Mouse (Mus musculus) liver, embryonic 15.5 days (tissue): Measurements from ENCODE around the gene Dtd2. TPM values are rescaled to one million over a fixed set of nuclear protein-coding genes. Genes with fewer than 3 reads are reported as not detected.
A peak's percentile ranks its signal among the peaks of the same experiment; 100 is the strongest.

Experiments used
- ATAC-seq: fragments of 200-750 bp; cut with Nextera tagmentation; 2 replicates; pipeline ENCODE4 v1.8.0; 2017; ENCODE audit warnings: moderate number of reproducible peaks, mild to moderate bottlenecking, moderate library complexity; ENCODE audit not compliant: insufficient read depth
- H3K27ac ChIP-seq: fragments of 300-500 bp; sonication (generic); replicated peaks from 2 replicates; pipeline ENCODE4 v1.5.1; 2015; ENCODE audit warnings: mild to moderate bottlenecking, inconsistent platforms
- H3K27me3 ChIP-seq: fragments of 300-500 bp; sonication (generic); 2 replicates; pipeline ENCODE4 v1.6.1; 2015; ENCODE audit warnings: mild to moderate bottlenecking, inconsistent platforms
- H3K36me3 ChIP-seq: fragments of 300-500 bp; sonication (generic); replicated peaks from 2 replicates; pipeline ENCODE4 v1.6.1; 2015; ENCODE audit warnings: moderate library complexity, mild to moderate bottlenecking, inconsistent platforms
- H3K4me1 ChIP-seq: fragments of 300-500 bp; sonication (generic); replicated peaks from 2 replicates; pipeline ENCODE4 v1.6.1; 2015; ENCODE audit warnings: inconsistent platforms
- H3K4me2 ChIP-seq: fragments of 300-500 bp; sonication (generic); 2 replicates; pipeline ENCODE4 v1.6.1; 2015; ENCODE audit warnings: moderate library complexity, mild to moderate bottlenecking, inconsistent platforms
- H3K4me3 ChIP-seq: fragments of 300-500 bp; sonication (generic); replicated peaks from 2 replicates; pipeline ENCODE4 v1.5.1; 2015; ENCODE audit warnings: mild to moderate bottlenecking, inconsistent platforms
- H3K9ac ChIP-seq: fragments of 300-500 bp; sonication (generic); 2 replicates; pipeline ENCODE4 v1.6.1; 2015; ENCODE audit warnings: moderate library complexity, mild to moderate bottlenecking, inconsistent platforms
- H3K9me3 ChIP-seq: fragments of 300-500 bp; sonication (generic); replicated peaks from 2 replicates; pipeline ENCODE4 v1.6.1; 2016; ENCODE audit warnings: inconsistent platforms
- WGBS: fragments of 180-500 bp; shearing (Covaris S2); methylation state at CpG from one replicate; pipeline ENCODE4 v1.1.7; 2015; ENCODE audit warnings: mixed read lengths; ENCODE audit not compliant: insufficient replicate concordance; 5-methylcytosine and 5-hydroxymethylcytosine counted together
- polyA plus RNA-seq: library from polyadenylated mRNA; unstranded; fragments of >200 nt; fragmentation: Nextera tagmentation; extraction: Ambion mirVana; gene quantifications from 2 replicates; pipeline ENCODE4 v1.2.1, GENCODE M21; 2015

Dtd2 gene
- polyA plus RNA-seq, 1 experiment from 2014 or later, result 12.1 TPM

- no peaks in the 10 kb centered on the region for H3K36me3 ChIP-seq
- no peaks in the 10 kb centered on the region for H3K27me3 ChIP-seq
- no peak for ATAC-seq
- no peaks in the 10 kb centered on the region for H3K9me3 ChIP-seq
- 32% methylated on average over 3 of the region's 3 CpGs for WGBS
- no peak overlapping the region for H3K27ac ChIP-seq
- H3K4me3 ChIP-seq, result no peak overlapping the region
- no peak overlapping the region for H3K9ac ChIP-seq
- H3K4me1 ChIP-seq, result no peaks in the 10 kb centered on the region
- H3K4me2 ChIP-seq, result no peak overlapping the region
These were observed 21.0 kb downstream of the Dtd2 start for GRCm38 (mm10) chr12:51985163-51985748.

- H3K4me2 ChIP-seq, result no peak overlapping the region
- H3K9ac ChIP-seq, result no peak overlapping the region
- no peaks in the 10 kb centered on the region for H3K9me3 ChIP-seq
- H3K4me1 ChIP-seq, result no peaks in the 10 kb centered on the region
- 69% methylated on average over 1 of the region's 1 CpGs for WGBS
- H3K27ac ChIP-seq, result no peak overlapping the region
- H3K4me3 ChIP-seq, result no peak overlapping the region
- H3K27me3 ChIP-seq, result no peaks in the 10 kb centered on the region
- H3K36me3 ChIP-seq, result no peaks in the 10 kb centered on the region
- no peak for ATAC-seq
These were observed 22.7 kb downstream of the Dtd2 start for GRCm38 (mm10) chr12:51983625-51984024.

- 53% methylated on average over 9 of the region's 9 CpGs for WGBS
- no peak for ATAC-seq
These were observed 29.8 kb downstream of the Dtd2 start for GRCm38 (mm10) chr12:51976531-51976930.

GRCm38 (mm10) chr12:51974381-51974780 lies 31.9 kb downstream of the Dtd2 start:
- no peaks in the 10 kb centered on the region for H3K27me3 ChIP-seq
- H3K4me2 ChIP-seq, result no peak overlapping the region
- no peak overlapping the region for H3K4me3 ChIP-seq
- no peak for ATAC-seq
- WGBS, result 80% methylated on average over 1 of the region's 1 CpGs
- H3K9me3 ChIP-seq, result no peaks in the 10 kb centered on the region
- H3K27ac ChIP-seq, result no peak overlapping the region
- H3K36me3 ChIP-seq, result no peaks in the 10 kb centered on the region
- no peak overlapping the region for H3K9ac ChIP-seq
- peaks cover 12% of the 10 kb centered on the region for H3K4me1 ChIP-seq

More at GRCm38 (mm10) chr12:51976531-51976930, 29.8 kb downstream of the Dtd2 start:
- Histone ChIP-seq H3K4me2 (no peak overlapping the region), H3K27me3 (no peaks in the 10 kb centered on the region), H3K9me3 (no peaks in the 10 kb centered on the region), H3K27ac (no peak overlapping the region), H3K9ac (no peak overlapping the region), H3K36me3 (no peaks in the 10 kb centered on the region), H3K4me3 (no peak overlapping the region), H3K4me1 (peaks cover under 1% of the 10 kb centered on the region; the same call in 1 of the 2 replicates)

- peaks cover 25% of the 10 kb centered on the region for H3K4me1 ChIP-seq
- WGBS, result 83% methylated on average over 5 of the region's 5 CpGs
These were observed 33.8 kb downstream of the Dtd2 start for GRCm38 (mm10) chr12:51972269-51973065.

GRCm38 (mm10) chr12:51971070-51971664 lies 35.1 kb downstream of the Dtd2 start, which contains the start of gene Heatr5a:
TSS of gene Heatr5a (minus strand) at chr12:51971321.
- WGBS, result under 1% methylated on average over 53 of the region's 53 CpGs
- H3K4me1 ChIP-seq, result peaks cover 25% of the 10 kb centered on the region
- ATAC-seq, result peak; percentile 98
- H3K27ac ChIP-seq, result peak within 1 kb of the TSS; percentile 96
- H3K36me3 ChIP-seq, result no peaks in the 10 kb centered on the region
- peak within 1 kb of the TSS; percentile 96 for H3K4me3 ChIP-seq
- H3K9ac ChIP-seq, result peak within 1 kb of the TSS; percentile 95
- no peaks in the 10 kb centered on the region for H3K27me3 ChIP-seq
- peak within 1 kb of the TSS; percentile 74 for H3K4me2 ChIP-seq
- no peaks in the 10 kb centered on the region for H3K9me3 ChIP-seq

More at GRCm38 (mm10) chr12:51972269-51973065, 33.8 kb downstream of the Dtd2 start:
- no peak overlapping the region for H3K9ac ChIP-seq
- no peak for ATAC-seq
- no peaks in the 10 kb centered on the region for H3K36me3 ChIP-seq
- no peak overlapping the region for H3K27ac ChIP-seq
- H3K4me2 ChIP-seq, result no peak overlapping the region
- no peaks in the 10 kb centered on the region for H3K9me3 ChIP-seq
- H3K4me3 ChIP-seq, result no peak overlapping the region
- H3K27me3 ChIP-seq, result no peaks in the 10 kb centered on the region

- Histone ChIP-seq H3K9ac (peak overlapping the region; percentile 95), H3K4me2 (peak overlapping the region; percentile 74), H3K4me3 (peak overlapping the region; percentile 96), H3K9me3 (no peaks in the 10 kb centered on the region), H3K36me3 (no peaks in the 10 kb centered on the region), H3K27ac (peak overlapping the region; percentile 96), H3K4me1 (peaks cover 25% of the 10 kb centered on the region), H3K27me3 (no peaks in the 10 kb centered on the region)
- WGBS, result 2% methylated on average over 35 of the region's 35 CpGs
- peak; percentile 74 for ATAC-seq
These were observed 35.8 kb downstream of the Dtd2 start for GRCm38 (mm10) chr12:51970352-51971069.

GRCm38 (mm10) chr12:51969876-51970275 lies 36.4 kb downstream of the Dtd2 start:
- Histone ChIP-seq H3K27me3 (no peaks in the 10 kb centered on the region), H3K9ac (peak overlapping the region; percentile 95), H3K4me1 (peaks cover 25% of the 10 kb centered on the region), H3K9me3 (no peaks in the 10 kb centered on the region), H3K36me3 (no peaks in the 10 kb centered on the region), H3K4me3 (peak overlapping the region; percentile 96), H3K27ac (peak overlapping the region; percentile 96), H3K4me2 (peak overlapping the region; percentile 74)
- ATAC-seq, result no peak
- 6% methylated on average over 7 of the region's 7 CpGs for WGBS

GRCm38 (mm10) chr12:51969092-51969491 lies 37.2 kb downstream of the Dtd2 start:
- 51% methylated on average over 2 of the region's 2 CpGs for WGBS
- H3K4me2 ChIP-seq, result peak overlapping the region; percentile 74

GRCm38 (mm10) chr12:51967915-51968595 lies 38.2 kb downstream of the Dtd2 start:
- Histone ChIP-seq H3K36me3 (no peaks in the 10 kb centered on the region), H3K9ac (no peak overlapping the region), H3K27ac (no peak overlapping the region), H3K27me3 (no peaks in the 10 kb centered on the region), H3K4me1 (peaks cover 25% of the 10 kb centered on the region), H3K9me3 (no peaks in the 10 kb centered on the region), H3K4me2 (no peak overlapping the region), H3K4me3 (no peak overlapping the region)
- ATAC-seq, result no peak
- 75% methylated on average over 9 of the region's 9 CpGs for WGBS

More at GRCm38 (mm10) chr12:51969092-51969491, 37.2 kb downstream of the Dtd2 start:
- H3K27ac ChIP-seq, result no peak overlapping the region
- peaks cover 25% of the 10 kb centered on the region for H3K4me1 ChIP-seq
- H3K9ac ChIP-seq, result 0 out of 2 replicates have a peak overlapping the region, but pooled peaks have one; percentile 95
- no peak for ATAC-seq
- H3K9me3 ChIP-seq, result no peaks in the 10 kb centered on the region
- no peaks in the 10 kb centered on the region for H3K36me3 ChIP-seq
- H3K27me3 ChIP-seq, result no peaks in the 10 kb centered on the region
- peak overlapping the region; percentile 96; the same call in 1 of the 2 replicates for H3K4me3 ChIP-seq
